Mouse (Mus musculus) kidney, postnatal 4 days (tissue): ENCODE measurements around the gene Satb2.
"Not testable (repeated sequence)": the region's sequence is repeated elsewhere in the genome, so short reads cannot be mapped to it uniquely, and the experiment has no call there.

Experiments used
- DNase-seq, 2 experiments: peaks; one replicate each; pipeline ENCODE4 v3.0.0; 2021; ENCODE audit warnings: mixed read lengths in 2 of 2

Satb2 gene

DNA sequence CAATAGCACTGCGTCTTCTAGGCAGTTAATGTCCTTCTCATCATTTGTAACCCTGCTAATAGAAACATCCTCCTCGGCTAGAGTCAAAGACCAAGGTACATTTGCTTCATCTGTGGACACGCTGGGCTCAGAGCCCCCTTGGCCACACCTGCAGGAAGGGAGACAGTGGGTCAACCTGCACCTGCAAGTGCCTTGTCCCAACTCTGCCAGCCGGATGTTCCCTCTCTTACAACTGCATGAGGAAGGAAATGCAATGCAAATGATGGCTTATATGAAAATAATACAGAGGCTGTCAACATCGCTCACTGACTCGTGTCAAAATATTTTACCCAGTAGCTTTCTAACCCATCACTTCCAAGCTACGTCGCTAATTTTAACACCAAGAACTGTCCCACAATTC is 145.7 kb downstream of the Satb2 start:
- no peak for DNase-seq

DNA sequence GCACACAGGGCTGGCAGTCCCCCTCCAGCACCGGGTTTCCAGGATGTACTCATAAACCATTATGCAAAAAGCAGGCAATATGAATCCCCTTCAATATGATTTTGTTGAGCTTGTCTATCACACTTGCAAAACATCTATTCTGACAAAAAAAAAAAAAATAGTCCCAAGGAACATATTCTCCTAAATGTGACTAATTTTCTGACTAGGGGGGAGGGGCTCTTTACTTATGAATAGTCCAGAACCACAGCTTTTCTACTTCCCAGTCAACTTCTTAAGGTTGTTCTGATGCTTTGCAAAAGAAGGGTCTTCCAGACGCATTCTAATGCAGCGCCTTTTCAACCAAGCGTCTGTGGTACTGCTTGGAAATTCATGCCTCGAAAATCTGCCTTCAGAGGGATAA is 155.7 kb downstream of the Satb2 start:
- DNase-seq = no peak

GRCm38 (mm10) chr1:56822025-56822424 is 156.4 kb downstream of the Satb2 start:
- DNase-seq = no peak

- no peak for DNase-seq
Measured at GRCm38 (mm10) chr1:56813506-56813905, 164.9 kb downstream of the Satb2 start.

GRCm38 (mm10) chr1:56812961-56813360 is 165.5 kb downstream of the Satb2 start:
- DNase-seq = no peak

DNA sequence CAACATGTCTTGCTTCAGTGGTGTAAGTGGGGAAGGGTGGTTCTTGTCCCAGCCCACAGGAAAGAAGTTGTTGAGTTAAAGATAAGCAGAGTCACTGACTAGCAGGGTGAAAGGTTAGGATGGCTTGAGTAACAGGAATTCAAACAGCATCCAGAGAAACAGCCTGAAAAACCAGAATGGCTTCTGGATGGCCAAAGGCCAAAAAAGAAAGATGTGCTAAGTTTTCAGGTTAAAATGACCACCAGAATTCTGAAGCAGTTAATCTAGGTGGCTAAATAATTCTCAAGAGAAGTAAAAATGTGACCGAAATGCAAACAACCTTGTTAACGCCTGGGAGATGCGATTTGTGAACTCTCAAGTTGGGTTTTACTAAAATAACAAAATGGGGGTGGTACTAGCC is 167.0 kb downstream of the Satb2 start:
- no peak for DNase-seq

- no peak for DNase-seq
Measured at GRCm38 (mm10) chr1:56806006-56806405, 172.4 kb downstream of the Satb2 start.

DNA sequence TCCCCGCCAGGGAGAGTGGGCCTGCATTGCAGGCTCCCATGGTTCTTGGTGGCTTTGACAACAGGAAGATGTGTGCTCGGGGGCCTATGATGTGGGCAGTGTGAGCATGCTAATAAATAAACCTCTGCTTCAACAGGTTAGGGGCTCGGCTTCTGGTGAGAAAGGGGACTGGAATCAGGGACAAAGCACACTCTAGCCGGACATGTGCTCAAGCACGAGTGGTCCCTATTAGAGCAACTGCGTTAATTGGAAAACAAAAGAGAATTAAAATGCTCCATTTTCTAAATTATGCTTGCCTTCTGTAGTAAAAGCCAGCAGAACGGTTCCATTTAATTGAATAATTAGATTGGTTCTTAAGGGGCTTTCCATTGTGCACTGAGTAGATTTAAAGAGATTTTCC is 177.8 kb downstream of the Satb2 start:
- DNase-seq = no peak

DNA sequence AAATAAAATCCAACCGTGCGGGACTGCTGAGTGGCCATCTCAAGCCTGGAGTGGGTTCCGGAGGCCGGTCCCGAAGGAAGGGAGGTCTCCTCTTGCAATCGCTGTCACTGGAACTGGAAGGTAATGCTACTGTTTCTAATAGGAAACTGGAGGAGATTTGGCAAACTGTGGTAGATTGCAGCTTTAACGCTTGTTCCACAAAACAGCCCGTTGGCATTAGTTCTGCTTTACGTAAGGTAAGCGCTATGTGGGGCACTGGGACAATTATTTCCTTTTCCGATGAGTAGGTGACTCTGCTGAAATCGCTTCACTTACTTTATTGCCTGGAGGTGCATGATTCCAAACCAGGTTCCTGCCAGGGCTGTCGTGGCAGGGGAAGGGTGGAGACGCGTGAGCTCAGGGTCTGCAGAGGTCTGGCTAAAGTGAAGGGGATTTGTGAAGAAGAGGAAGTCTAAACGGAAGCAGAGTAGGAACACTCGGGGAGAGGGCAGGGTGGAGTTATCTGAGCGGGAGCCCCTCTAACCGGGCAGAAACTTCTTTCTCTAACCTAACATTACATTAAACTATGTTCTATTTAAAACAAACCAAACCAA is 183.3 kb downstream of the Satb2 start:
- no peak for DNase-seq

DNA sequence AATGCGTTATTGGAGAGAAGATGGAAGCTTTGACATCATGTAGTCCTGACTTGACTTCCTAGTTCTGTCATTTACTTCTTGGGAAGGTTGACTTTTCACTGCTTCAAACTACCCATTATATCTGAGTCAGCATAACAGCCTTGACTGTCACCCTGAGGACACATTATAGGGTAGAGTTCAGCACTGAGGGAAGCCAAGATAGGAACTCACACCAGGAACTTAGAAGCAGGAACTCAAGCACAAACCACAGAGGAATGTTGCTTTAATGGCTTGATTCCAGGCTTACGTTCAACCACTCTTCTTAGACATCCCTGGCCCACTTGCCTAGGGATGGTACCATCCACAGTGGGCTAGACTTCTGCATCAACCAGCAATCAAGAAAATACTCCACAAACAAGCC is 188.8 kb downstream of the Satb2 start:
- no peak for DNase-seq

DNA sequence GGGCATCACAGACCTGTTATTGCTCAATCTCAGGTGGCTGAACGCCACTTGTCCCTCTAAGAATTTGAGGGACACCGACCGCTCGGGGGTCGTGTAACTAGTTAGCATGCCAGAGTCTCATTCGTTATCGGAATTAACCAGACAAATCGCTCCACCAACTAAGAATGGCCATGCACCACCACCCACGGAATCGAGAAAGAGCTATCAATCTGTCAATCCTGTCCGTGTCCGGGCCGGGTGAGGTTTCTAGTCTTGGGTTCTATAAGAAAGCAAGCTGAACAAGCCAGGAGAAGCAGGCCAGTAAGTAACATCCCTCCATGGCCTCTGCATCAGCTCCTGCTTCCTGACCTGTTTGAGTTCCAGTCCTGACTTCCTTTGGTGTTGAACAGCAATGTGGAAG is 196.3 kb downstream of the Satb2 start:
- DNase-seq = not testable (repeated sequence)

DNA sequence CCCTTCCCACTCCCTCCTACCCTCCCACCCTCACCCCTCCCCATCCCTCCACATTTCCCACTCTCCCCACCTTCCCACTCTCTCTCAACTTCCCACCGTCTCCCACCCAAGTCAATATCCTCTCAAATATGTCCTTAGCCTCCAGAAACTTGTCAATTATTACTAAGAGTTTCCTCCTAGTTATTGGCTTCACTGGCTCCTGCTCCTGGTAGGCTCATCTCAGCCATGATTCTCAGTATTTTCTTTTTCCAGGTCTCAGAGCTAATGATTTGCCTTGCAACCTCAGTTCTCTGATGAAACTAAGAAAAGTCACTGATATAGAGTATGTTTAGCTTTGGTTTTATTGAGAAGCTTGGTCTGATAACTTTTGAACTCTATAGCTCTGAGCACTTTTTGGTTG is 214.2 kb downstream of the Satb2 start:
- DNase-seq = peak; percentile 13 to 29

DNA sequence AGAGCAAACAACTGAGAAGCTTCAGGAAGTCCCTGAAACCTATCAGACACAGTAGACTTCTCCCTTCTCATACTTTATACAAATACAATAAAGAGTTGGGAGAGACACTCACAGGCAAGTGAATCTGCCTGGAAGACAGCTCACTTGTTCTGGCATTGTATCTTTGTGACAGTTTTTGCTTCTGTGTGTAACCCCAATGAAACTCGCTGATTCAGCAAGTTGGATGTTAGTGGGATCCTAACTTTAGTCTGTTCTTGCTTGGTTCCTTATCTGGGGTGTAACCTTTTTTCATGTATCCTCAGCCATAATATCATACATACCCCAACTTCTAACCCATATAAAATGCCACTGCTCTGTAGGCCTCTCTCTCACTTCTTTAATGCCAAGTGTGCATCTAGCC is 216.9 kb downstream of the Satb2 start:
- no peak for DNase-seq

DNA sequence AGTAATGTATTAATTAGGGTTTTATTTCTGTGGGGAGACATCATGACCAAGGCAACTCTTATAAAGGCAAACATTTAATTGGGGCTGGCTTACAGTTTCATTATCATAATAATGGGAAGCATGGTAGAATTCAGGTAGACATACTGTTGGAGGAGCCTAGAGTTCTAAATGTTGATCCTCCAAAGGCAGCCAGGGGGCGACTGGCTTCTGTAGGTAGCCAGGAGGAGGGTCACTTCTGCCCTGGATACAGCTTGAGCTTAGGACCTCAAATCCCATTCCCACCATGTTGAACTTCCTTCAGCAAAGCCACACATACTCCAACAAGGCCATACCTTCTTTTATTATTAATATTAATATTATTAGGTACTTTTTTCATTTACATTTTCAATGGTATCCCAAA is 225.2 kb downstream of the Satb2 start:
- DNase-seq = no peak

DNA sequence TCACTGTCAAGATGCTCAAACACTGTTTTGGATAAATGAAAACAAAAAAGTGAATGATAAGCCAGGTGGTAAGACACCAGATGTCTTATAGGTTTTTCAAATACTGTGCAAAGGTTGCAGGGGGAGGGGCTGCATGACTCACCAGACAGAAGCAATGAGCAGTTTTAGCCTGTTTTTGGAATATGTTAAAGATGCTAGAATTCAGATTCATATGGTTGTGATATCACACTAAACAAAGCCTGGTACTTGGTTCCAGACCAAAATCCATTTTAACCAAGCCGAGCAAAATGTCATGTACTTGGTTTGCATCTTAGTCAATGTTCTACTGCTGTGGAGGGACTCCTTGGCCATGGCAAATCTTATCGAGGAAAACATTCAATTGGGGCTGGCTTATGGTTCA is 227.8 kb downstream of the Satb2 start:
- DNase-seq = no peak

DNA sequence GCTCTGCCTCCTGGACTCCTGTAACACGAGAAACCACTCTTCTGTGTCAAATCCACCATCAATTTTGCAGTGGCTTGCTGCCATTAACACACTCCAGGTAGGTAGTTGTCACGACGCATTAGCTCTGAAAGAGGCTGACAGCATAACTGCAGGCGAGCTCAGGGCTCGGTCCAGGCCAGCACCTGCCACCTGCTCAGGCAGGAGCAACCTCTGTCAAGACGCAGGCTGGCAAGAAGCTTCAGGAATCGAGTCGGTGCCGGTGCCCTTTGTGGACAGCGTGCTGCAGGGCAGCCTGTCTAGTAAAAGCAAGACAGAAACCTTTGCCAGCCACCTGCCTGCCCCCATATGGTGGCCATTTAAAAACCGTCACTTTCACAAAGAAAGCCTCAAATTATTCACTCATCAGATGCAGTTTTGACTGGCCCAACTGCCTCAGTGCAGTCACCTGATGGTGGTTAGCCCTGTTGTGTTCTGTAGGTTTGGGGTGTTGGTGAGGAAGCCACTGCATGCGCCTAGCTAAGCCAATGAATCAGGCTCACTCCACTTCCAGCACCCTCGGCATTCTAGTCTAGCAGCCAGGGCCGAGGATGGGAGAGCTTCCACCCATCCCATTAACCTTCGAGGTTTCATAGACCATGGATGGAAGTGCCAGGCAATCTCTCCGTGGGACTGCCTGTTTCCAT is 228.7 kb downstream of the Satb2 start:
- DNase-seq = peak in 1 of 2 experiments; percentile 7

DNA sequence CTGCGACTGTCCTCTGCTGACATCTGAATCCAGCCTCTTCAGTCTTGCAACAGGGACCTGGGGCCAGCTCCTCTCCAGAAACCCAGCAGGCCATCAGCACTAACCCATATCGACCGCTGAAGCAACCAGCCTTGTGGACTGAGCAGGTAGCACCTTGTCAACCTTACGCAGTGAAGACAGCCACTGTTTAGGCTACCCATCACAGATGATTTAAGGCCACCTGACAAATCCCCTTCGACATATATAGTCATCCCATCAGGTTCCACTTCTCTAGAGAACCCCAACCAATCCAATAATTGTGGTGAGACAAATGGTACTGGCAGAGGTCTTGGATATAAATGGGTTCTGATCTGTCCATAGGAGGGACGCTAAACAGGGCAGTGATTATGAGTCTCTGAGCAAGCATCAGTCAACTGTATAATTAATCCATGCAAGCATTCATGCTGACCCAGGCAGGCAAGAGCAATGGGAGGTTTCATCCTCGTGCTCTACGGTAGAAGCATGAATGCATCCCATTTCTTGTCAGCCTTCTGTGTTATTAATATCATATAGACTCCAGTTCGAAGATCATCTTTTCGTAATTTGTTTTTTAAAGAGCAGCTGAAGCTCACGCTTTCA is 229.5 kb downstream of the Satb2 start:
- no peak for DNase-seq
